Mouse (Mus musculus) hindbrain, embryonic 15.5 days (tissue): ENCODE measurements around the gene Nppc. TPM values are rescaled to one million over a fixed set of nuclear protein-coding genes. Genes with fewer than 3 reads are reported as not detected.

Experiments used
- ATAC-seq: fragments of 200-750 bp; cut with Nextera tagmentation; 2 replicates; pipeline ENCODE4 v1.8.0; 2017; ENCODE audit warnings: low read depth, moderate number of reproducible peaks, moderate TSS enrichment; ENCODE audit not compliant: low FRiP score
- H3K27ac ChIP-seq: fragments of 300-500 bp; sonication (generic); replicated peaks from 2 replicates; pipeline ENCODE4 v1.5.1; 2015; ENCODE audit warnings: mild to moderate bottlenecking, inconsistent platforms
- H3K27me3 ChIP-seq: fragments of 300-500 bp; sonication (generic); 2 replicates; pipeline ENCODE4 v1.6.1; 2015; ENCODE audit warnings: control low read depth, inconsistent platforms
- H3K36me3 ChIP-seq: fragments of 300-500 bp; sonication (generic); 2 replicates; pipeline ENCODE4 v1.6.1; 2015; ENCODE audit warnings: control low read depth, inconsistent platforms
- H3K4me1 ChIP-seq: fragments of 300-500 bp; sonication (generic); replicated peaks from 2 replicates; pipeline ENCODE4 v1.6.1; 2015; ENCODE audit warnings: control low read depth, inconsistent platforms
- H3K4me2 ChIP-seq: fragments of 300-500 bp; sonication (generic); 2 replicates; pipeline ENCODE4 v1.6.1; 2015; ENCODE audit warnings: moderate library complexity, mild to moderate bottlenecking, inconsistent platforms
- H3K4me3 ChIP-seq: fragments of 300-500 bp; sonication (generic); 2 replicates; pipeline ENCODE4 v1.5.1; 2015; ENCODE audit warnings: mild to moderate bottlenecking, inconsistent platforms
- H3K9ac ChIP-seq: fragments of 300-500 bp; sonication (generic); 2 replicates; pipeline ENCODE4 v1.6.1; 2015; ENCODE audit warnings: inconsistent platforms
- H3K9me3 ChIP-seq: fragments of 300-500 bp; sonication (generic); 2 replicates; pipeline ENCODE4 v1.6.1; 2016; ENCODE audit warnings: control low read depth, inconsistent platforms
- WGBS: fragments of 180-500 bp; shearing (Covaris S2); methylation state at CpG from one replicate; pipeline ENCODE4 v1.1.7; 2015; 5-methylcytosine and 5-hydroxymethylcytosine counted together
- polyA plus RNA-seq: library from polyadenylated mRNA; unstranded; fragments of >200 nt; fragmentation: Nextera tagmentation; extraction: Ambion mirVana; gene quantifications from 2 replicates; pipeline ENCODE4 v1.2.1, GENCODE M21; 2015

The Nppc gene
- polyA plus RNA-seq, 1 experiment from 2014 or later, result 24.8 TPM

DNA sequence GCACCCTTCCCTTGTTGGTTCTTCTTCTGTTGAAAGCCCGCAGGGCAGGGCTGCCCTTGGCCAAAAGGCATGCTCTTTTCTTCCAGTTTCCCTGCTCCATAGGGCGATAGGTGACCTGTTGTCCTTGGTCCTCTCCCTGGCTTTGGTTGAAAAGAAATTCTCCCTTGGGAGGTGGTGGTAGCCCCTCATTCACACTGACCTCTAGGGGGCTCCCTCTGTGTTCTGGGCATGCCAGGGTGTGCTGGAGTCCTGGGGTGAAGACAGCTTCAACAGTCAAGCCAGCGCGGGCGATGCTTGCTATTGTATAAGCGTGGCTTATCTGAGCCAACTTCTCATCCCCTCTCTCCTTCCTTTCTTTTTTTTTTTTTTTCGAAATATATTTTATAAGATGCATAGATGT, 26.6 kb upstream of the Nppc start:
- Histone ChIP-seq H3K4me2 (no peak overlapping the region), H3K9me3 (no peaks in the 10 kb centered on the region), H3K27ac (no peak overlapping the region), H3K36me3 (no peaks in the 10 kb centered on the region), H3K4me1 (no peaks in the 10 kb centered on the region), H3K27me3 (no peaks in the 10 kb centered on the region), H3K4me3 (no peak overlapping the region), H3K9ac (no peak overlapping the region)
- WGBS, result 49% methylated on average over 7 of the region's 7 CpGs
- no peak for ATAC-seq

DNA sequence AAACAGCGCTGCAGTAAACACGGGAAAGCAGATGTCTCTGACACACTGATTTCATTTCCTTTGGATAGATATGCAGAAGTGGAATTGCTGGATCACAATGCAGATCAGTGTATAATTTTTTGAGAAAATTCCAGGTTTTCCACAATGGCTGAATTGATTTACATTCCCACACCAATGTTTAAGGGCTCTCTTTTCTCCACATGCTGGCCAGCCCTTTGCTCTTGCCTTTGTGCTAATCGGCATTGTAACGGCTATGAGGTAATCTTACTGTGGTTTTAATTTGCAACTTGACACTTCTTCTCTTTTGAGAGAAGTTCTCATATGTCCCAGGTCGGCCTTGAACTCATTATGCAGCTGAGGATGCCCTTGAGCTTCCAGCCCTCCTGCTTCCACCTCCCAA, 20.7 kb upstream of the Nppc start:
- Histone ChIP-seq H3K36me3 (no peaks in the 10 kb centered on the region), H3K4me1 (no peaks in the 10 kb centered on the region), H3K9me3 (no peaks in the 10 kb centered on the region), H3K9ac (no peak overlapping the region), H3K4me2 (no peak overlapping the region), H3K27ac (no peak overlapping the region), H3K27me3 (no peaks in the 10 kb centered on the region), H3K4me3 (no peak overlapping the region)
- 80% methylated on average over 5 of the region's 5 CpGs for WGBS
- no peak for ATAC-seq

DNA sequence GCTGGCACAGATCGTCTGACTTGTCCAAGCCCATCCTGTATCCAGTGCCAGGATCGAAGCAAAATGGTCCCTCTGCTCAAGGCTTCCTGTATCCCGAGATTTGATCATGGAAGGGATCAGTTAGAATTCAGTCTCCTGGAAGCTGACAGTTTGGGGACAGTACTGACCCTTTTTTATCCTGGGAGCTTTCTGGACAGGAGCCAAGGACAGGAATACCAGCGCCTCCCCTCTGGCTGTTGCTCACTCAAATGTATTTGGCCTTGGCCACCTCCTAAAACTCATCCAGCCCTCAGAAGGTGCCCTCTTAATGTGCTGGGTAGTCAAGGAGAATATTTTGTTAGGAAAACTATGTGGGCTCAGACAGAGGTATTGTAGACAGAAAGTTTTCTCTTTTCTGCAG, 16.9 kb upstream of the Nppc start:
- Histone ChIP-seq H3K4me2 (no peak overlapping the region), H3K27me3 (no peaks in the 10 kb centered on the region), H3K4me3 (no peak overlapping the region), H3K9ac (no peak overlapping the region), H3K9me3 (no peaks in the 10 kb centered on the region), H3K36me3 (no peaks in the 10 kb centered on the region), H3K27ac (no peak overlapping the region), H3K4me1 (no peaks in the 10 kb centered on the region)
- WGBS, result 82% methylated on average over 4 of the region's 4 CpGs
- ATAC-seq, result no peak

DNA sequence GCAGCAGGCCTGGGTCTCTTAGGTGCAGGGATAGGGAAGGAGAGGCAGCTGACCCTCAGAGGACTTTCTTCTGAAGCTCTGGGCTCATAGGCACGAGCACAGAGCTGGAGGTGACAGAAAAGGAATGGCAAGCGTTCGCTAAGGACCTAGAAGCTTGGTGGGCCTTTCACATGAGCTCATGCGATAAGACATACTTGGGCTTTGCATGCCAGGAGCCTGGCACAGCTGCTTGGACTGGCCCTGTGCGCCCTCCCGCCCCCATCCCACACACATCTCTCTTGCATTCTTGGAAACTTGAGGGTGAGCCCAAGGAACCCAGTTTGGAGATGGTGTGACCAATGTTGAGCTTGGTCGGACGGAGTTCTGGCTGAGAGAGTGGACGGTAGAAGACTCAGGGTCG, 8.3 kb upstream of the Nppc start:
- 0 out of 2 replicates have a peak, but pooled peaks cover 3% of the 10 kb centered on the region for H3K4me1 ChIP-seq
- no peak overlapping the region for H3K4me3 ChIP-seq
- H3K27me3 ChIP-seq, result no peaks in the 10 kb centered on the region
- no peaks in the 10 kb centered on the region for H3K36me3 ChIP-seq
- no peaks in the 10 kb centered on the region for H3K9me3 ChIP-seq
- H3K27ac ChIP-seq, result no peak overlapping the region
- no peak overlapping the region for H3K4me2 ChIP-seq
- H3K9ac ChIP-seq, result no peak overlapping the region
- WGBS, result 90% methylated on average over 10 of the region's 10 CpGs
- ATAC-seq, result no peak

DNA sequence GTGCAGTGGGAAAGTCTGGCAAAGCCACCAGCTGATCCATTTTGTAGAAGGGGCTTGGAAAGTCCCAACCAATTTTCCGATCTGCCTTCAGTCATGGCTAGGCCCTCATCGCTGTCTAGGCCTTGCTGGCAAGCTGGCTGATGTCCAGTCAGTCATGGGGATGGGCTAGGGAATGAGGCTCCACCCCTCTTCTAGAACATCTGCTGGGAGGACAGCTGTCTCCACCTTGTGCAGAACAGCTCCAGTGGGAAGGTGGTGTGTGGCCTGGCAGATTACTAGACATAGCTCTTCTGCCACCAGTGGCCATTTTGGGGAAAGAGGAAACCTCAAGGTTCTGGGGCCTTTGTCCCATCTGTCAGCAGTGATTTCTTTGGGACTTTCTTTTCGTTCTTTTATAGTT, 7.3 kb upstream of the Nppc start:
- Histone ChIP-seq H3K27me3 (no peaks in the 10 kb centered on the region), H3K36me3 (no peaks in the 10 kb centered on the region), H3K9me3 (no peaks in the 10 kb centered on the region), H3K4me3 (no peak overlapping the region), H3K4me2 (no peak overlapping the region), H3K27ac (no peak overlapping the region), H3K9ac (no peak overlapping the region), H3K4me1 (0 out of 2 replicates have a peak, but pooled peaks cover 3% of the 10 kb centered on the region)
- WGBS, result 81% methylated on average over 3 of the region's 3 CpGs
- no peak for ATAC-seq

DNA sequence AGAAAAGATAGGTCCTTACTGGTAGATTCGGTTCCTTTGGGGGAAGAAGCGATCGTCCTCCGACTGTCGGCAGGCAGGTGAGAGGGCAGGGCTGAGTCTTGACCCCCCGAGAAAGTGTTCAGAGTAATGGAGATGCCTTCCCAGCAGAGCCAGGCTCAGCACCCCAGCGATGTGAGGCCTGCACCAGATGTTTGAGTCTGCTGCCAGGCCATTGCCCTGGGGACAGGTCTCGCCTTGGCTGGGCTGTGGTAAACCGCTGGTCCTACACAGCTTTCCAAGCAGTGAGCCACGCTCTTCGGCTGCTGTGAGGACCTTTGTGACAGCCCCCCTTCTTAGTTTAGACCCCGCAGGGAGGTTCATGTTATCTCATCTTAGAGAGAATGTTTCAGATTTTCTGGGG, 4.8 kb upstream of the Nppc start:
- Histone ChIP-seq H3K9ac (no peak overlapping the region), H3K4me2 (no peak overlapping the region), H3K4me3 (no peak overlapping the region), H3K9me3 (no peaks in the 10 kb centered on the region), H3K36me3 (no peaks in the 10 kb centered on the region), H3K27me3 (peaks cover 8% of the 10 kb centered on the region; the same call in 1 of the 2 replicates), H3K4me1 (peaks cover 11% of the 10 kb centered on the region; the same call in 1 of the 2 replicates), H3K27ac (no peak overlapping the region)
- ATAC-seq, result no peak
- 84% methylated on average over 12 of the region's 12 CpGs for WGBS

DNA sequence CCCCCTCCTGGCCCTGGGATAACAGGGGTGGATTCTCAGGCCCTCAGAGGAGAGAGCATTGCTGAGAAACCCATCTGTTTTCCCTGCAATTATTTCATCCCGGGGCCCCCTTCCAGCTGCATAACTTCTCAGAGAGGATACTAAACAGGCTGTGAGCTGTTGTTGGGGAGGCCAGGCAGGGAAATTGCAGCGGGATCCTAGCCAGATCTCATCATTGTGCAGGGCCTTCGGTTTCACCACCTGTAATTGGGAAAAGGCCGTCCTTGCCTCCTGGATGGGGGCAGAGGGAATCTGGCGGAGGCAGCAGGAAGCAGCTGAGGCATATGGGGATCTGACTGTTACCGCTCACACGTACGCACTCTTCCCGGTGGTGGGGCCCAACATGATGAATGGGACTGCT, 4.0 kb upstream of the Nppc start:
- Histone ChIP-seq H3K36me3 (no peaks in the 10 kb centered on the region), H3K9ac (no peak overlapping the region), H3K27ac (no peak overlapping the region), H3K9me3 (no peaks in the 10 kb centered on the region), H3K4me1 (peaks cover 17% of the 10 kb centered on the region; the same call in 1 of the 2 replicates), H3K4me3 (no peak overlapping the region), H3K4me2 (no peak overlapping the region), H3K27me3 (peaks cover 8% of the 10 kb centered on the region; the same call in 1 of the 2 replicates)
- ATAC-seq, result no peak
- WGBS, result 66% methylated on average over 9 of the region's 9 CpGs

DNA sequence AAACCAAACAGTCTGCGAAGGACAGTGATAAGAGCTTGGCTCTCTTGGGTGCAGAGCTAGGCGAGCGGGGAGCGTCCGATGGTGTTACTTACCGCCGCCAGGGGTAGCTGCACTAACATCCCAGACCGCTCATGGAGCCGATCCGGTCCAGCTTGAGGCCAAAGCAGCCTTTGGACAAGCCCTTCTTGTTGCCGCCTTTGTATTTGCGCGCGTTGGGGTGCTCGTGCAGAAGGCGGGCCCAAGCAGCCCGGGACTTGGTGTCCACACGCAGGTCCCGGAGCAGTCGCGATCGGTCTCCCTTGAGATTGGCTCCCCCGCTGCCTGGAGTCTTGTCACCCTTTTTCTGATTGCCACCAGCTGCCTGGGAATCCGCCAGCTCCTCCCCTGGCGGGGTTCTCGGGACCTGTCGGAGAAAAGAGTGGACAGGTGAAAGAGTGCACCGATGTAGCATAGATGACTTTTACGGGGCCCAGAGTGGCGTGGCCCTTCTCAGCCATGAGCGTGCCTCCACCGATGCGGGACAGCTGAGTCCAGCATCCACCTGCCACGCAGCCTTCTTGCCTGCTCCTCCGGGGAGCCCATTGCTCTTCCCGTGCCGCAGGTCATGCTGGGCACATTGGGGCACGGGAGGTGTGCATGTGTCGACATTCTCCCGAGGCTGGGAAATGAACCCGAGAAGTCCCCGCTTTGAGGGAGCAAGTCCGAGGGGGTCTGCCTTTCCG, 658 bp downstream of the Nppc start:
- Histone ChIP-seq H3K4me3 (peak overlapping the region; percentile 76), H3K9me3 (no peaks in the 10 kb centered on the region), H3K27ac (peak overlapping the region; percentile 73), H3K9ac (peak overlapping the region; percentile 68), H3K27me3 (peaks cover 15% of the 10 kb centered on the region), H3K4me1 (peaks cover 17% of the 10 kb centered on the region), H3K36me3 (no peaks in the 10 kb centered on the region), H3K4me2 (peak overlapping the region; percentile 97)
- ATAC-seq, result peak; percentile 61
- WGBS, result under 1% methylated on average over 44 of the region's 44 CpGs

DNA sequence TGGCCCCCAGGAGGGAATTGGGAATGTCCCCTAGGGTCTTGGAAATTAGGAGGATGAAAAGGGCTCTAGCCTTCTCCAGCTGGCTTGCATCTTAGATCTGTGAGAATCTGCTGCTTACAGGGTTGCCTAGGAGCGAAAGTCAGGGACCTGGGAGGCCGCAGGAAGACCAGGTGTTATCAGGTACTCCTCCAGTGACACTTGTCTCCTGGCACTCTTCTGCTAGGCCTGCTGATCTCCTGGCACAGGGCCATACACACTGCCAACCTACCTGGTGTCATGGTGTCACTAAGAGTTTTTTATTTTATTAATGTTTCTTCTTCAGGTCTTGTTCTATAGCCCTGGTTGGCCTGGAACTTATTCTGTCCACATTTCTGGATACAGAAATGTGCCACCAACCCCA, 5.3 kb downstream of the Nppc start:
- Histone ChIP-seq H3K4me3 (no peak overlapping the region), H3K4me1 (peaks cover 6% of the 10 kb centered on the region), H3K36me3 (no peaks in the 10 kb centered on the region), H3K9me3 (no peaks in the 10 kb centered on the region), H3K4me2 (no peak overlapping the region), H3K27me3 (peaks cover 7% of the 10 kb centered on the region; the same call in 1 of the 2 replicates), H3K27ac (no peak overlapping the region), H3K9ac (no peak overlapping the region)
- ATAC-seq, result no peak
- 83% methylated on average over 2 of the region's 2 CpGs for WGBS

DNA sequence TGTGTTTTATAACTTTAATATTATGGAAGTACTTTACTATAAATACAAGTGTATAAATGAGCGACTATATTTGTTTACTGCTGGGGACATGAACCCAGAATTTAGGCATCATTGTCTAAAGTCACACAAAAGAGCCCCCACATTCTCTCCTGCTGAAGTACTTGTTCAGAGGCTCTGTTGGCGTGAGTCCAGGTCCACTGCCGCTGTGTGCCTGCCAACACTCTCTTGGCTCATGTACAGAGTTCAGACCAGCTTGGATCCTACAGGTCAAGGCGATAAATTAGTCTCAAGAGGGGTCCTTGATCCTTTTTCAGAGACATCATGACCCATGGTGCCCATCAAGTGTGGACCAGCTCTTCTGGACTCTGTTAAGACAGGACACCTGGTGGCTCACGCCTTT, 13.3 kb downstream of the Nppc start:
- no peaks in the 10 kb centered on the region for H3K4me1 ChIP-seq
- no peak overlapping the region for H3K27ac ChIP-seq
- no peak for ATAC-seq
- H3K4me3 ChIP-seq, result no peak overlapping the region
- 77% methylated on average over 5 of the region's 5 CpGs for WGBS
- H3K9ac ChIP-seq, result no peak overlapping the region
- H3K27me3 ChIP-seq, result no peaks in the 10 kb centered on the region
- H3K36me3 ChIP-seq, result no peaks in the 10 kb centered on the region
- no peak overlapping the region for H3K4me2 ChIP-seq
- H3K9me3 ChIP-seq, result no peaks in the 10 kb centered on the region

DNA sequence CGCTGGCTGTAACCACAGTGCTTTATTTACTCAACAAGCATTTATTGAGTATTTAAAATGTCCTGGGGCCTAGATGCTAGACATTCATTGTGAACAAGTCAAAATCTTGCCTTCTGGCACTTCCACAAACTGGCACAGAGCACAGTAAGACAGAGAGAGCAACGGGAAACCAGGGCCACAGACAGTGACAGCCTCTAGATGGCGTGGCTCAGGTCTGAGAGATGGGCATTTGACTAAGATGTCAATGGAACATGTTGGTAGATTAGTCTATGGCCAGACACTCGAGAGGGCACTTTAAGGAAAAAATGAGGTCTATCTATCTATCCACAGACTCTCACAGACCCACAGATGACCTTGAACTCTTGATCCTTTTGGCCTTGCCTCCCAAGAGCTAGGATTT, 17.7 kb downstream of the Nppc start:
- WGBS, result 60% methylated on average over 4 of the region's 4 CpGs
- Histone ChIP-seq H3K36me3 (no peaks in the 10 kb centered on the region), H3K4me1 (no peaks in the 10 kb centered on the region), H3K4me2 (no peak overlapping the region), H3K4me3 (no peak overlapping the region), H3K9ac (no peak overlapping the region), H3K27ac (no peak overlapping the region), H3K27me3 (no peaks in the 10 kb centered on the region), H3K9me3 (no peaks in the 10 kb centered on the region)
- no peak for ATAC-seq

DNA sequence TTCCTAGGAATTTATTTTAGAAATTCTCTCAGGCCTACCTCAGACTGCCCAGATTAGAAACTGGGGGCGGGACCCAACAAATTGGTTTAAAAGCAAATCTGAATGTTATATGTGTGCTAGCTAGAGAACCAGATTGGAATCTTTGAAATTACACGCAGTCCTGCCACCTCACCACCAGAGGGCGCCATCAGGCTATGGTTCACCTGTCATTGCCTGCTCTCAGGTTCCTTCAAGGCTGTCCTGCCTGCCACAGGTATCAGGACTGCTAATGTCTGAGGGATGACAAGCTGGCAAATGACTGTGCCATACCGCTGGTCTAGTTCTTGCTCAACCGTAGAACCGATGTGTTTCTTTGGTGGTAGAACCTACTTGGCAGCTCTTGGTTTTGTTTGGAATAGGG, 20.1 kb downstream of the Nppc start:
- Histone ChIP-seq H3K4me3 (no peak overlapping the region), H3K27ac (no peak overlapping the region), H3K27me3 (no peaks in the 10 kb centered on the region), H3K36me3 (no peaks in the 10 kb centered on the region), H3K9me3 (no peaks in the 10 kb centered on the region), H3K9ac (no peak overlapping the region), H3K4me1 (no peaks in the 10 kb centered on the region), H3K4me2 (no peak overlapping the region)
- WGBS, result 16% methylated on average over 6 of the region's 6 CpGs
- ATAC-seq, result peak; percentile 66; the same call in 1 of the 2 replicates

DNA sequence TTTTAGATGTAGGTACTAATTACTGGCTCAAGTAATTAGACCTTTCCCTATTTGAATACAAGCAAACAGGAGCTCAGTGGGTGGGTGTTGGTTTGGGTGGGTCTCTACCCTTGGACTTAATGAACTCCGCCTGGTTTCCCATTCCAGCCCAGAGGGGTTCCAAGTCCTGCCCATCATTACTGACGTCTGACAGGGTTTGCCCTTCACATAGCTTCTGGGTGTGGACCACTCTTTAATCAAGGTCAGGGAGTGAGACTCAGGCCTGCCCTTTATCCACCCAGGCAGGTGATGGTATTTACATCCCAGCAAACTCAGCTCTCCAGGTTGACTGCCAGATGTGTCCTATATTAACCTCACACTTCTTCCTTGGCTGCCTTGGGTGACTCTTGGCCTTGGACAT, 22.9 kb downstream of the Nppc start:
- H3K4me2 ChIP-seq, result no peak overlapping the region
- no peaks in the 10 kb centered on the region for H3K4me1 ChIP-seq
- no peaks in the 10 kb centered on the region for H3K9me3 ChIP-seq
- no peaks in the 10 kb centered on the region for H3K36me3 ChIP-seq
- no peak for ATAC-seq
- 57% methylated on average over 2 of the region's 2 CpGs for WGBS
- H3K27me3 ChIP-seq, result no peaks in the 10 kb centered on the region
- no peak overlapping the region for H3K9ac ChIP-seq
- no peak overlapping the region for H3K27ac ChIP-seq
- H3K4me3 ChIP-seq, result no peak overlapping the region
